Mouse (Mus musculus): Measurements from ENCODE around the gene Rara.
A peak's percentile ranks its signal among the peaks of the same experiment; 100 is the strongest.

The Rara gene

DNA sequence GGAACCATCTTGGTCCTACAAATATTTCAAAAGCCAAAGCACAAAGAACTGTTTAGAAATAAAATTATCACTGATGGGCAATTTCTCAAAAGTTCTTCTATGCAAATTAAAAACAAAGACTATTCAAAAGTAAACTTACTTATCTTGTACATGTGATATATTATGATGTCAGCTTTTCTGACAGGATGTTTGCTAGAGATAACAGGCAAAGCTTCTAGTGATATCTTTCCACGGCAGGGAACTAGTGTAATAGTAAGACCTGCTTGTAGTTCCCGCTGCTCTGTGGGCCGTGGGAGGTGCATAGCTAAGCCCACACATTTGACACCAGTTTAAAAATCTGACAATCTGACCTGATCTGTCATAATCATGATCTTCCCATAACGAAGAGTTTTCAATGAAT, 82.5 kb downstream of the Rara start:
- DNase-seq: no peak

DNA sequence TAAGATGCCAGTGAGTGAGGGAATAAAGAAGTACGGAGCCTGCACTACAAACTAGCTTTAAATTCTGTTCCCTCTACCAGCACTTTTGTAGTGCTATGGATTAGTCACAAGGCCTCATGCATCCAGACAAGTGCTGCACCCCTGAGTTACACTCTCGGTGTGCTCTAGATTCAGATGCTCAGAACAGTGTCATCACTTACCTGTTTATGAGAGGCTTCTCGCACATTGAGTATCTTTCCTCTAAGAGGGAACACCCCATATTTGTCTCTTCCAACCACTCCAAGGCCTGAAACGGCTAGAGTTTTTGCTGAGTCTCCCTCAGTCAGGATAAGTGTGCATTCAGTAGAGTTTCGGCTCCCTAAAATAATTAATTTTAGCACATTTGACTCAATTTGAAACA, 83.1 kb downstream of the Rara start:
- DNase-seq: no peak

DNA sequence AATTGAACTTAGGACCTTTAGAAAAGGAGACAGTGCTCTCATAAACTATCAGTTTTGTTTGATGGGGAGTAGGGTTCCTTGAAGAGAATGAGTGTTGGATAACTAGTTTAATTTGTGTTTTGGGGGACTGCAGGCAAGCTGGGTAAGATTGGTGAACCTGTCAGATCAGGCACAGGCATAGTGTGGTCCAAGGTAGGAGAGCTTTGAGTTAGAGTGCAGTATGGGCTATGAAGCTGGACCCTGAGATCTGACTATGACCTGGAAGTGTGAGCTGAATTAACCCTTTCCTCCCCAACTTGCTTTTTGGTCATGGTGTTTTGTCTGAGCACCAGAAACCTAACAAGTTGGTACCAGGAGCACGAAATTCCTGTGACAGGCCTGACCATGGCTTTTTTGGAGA, 86.2 kb downstream of the Rara start:
- no peak for DNase-seq

DNA sequence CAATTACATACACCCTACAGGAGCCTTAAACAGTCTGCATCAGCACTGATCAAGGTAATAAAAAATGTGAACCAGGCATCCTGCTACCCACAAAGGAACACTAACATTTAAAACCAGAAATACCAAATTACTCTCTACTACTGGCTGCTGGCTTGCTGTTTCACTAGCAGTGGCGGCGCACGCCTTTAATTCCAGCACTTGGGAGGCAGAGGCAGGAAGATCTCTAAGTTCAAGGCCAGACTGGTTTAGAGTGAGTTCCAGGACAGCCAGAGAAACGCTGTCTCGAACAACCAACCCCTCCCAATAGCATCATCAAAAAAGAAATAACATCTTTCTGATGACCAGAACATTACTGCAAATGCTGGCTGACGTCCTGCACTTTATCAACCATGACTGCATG, 92.2 kb downstream of the Rara start:
- DNase-seq: no peak

DNA sequence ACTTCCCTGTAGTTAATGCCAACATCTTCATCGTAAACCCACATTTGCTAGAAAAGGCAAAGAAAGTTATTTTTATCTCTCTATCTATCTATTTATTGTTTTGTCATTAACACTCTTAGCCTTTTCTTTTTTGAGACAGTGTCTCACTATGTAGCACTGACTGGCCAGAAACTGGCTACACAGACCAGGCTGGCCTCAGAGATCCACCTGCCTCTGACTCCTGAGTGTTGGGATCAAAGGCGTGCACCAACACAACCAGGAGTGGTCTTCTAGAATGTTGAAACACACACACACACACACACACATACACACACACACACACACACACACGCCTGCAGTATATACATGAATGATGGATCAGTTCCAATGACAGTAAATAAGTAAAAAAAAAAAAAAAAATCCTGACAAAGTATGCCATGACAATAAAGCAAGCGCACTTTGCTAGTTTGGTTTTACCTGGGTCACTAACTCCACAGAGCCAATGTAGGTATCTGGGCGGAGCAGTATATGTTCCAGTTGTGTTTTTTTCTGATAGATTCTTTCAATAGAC, 94.8 kb downstream of the Rara start:
- DNase-seq: no peak

DNA sequence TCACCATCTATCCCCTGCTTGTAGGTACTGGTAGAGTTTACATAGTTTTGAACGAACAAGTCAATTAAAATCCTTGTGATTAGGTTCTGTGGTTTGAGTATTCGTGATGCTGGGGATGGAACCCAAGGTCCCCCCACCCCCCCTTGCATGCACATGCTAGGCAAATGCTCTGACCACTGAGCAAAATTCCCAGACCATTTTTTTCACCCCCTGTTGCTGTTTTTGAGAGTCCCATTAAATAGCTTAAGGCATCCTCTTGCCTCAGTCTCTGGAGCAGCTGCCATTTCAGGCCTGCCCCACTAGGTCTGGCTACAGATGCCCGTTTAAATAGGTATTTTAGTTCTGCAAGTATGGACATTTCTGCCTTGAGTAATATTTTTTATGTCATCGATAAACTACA, 95.5 kb downstream of the Rara start:
- no peak for DNase-seq

DNA sequence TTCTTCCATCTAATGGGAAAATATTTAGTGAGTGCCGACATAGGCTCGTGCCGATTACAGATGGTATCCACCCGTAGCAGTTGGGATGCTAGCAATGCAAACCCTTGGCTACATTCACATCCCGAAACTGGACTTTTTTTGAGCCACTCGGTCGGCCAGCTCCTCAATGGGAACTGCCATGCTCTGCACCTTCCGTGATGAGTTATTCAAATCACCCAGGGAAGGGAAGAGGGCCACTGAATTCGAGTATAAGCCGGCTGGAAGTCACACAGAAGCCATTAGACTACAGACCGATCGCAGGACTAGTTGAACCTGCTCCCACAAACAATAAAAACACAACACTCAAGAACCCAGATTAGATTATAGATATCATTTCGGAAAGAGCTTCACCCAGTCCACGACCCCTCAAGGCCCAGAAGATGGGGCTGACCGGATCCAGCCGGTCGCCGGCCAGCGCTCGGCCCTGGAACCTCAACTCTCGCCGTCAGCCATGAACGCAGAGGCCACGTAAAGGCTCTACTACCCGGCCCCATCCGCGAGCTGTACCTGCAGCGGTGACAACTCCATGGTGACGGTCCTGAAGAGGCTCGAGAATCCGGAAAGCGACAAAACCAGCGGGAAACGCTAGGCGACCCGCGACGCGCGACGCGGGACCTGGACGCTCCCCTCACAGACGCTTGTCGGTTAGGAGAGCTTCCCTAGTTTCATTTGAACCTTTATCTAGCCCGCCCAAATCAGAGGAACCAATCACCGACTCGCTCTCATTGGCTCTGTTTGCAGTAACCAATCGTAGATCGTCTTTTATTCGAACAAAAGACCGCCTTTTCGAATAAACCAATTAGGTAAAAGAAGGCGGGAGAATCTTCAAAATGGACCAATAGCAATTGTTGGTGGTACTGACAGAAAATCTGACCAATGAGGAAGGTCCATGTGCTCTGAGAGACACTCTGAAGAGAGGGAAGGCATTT, 96.2 kb downstream of the Rara start, which contains the start of gene Top2a:
Top2a (minus strand) TSS at position 690 of the 968 bp plus-strand sequence.
- peak; percentile 89 to 94 for DNase-seq
